Mouse (Mus musculus) kidney, adult 2 months (tissue): ENCODE measurements around the gene Tab1.

Source experiments
- CTCF ChIP-seq: fragments of 200-500 bp; conservative IDR thresholded peaks from 2 replicates; pipeline ENCODE4 v1.5.1; 2011; ENCODE audit warnings: low read depth, mild to moderate bottlenecking, control low read depth, low read length, moderate library complexity, mixed read lengths; ENCODE audit not compliant: insufficient read depth, insufficient read length
- POLR2A ChIP-seq: fragments of 200-500 bp; IDR thresholded peaks from one replicate; pipeline ENCODE4 v1.6.1; 2011; ENCODE audit warnings: low read depth, low read length, control low read depth

- no peak for TF ChIP-seq CTCF
- no peak for TF ChIP-seq POLR2A
These were observed 939 bp downstream of the Tab1 start for GRCm38 (mm10) chr15:80133682-80134449.
